Mouse (Mus musculus): ENCODE measurements around the gene Tmem9b. TPM values are rescaled to one million over a fixed set of nuclear protein-coding genes. Genes with fewer than 3 reads are reported as not detected.

Gene Tmem9b
- total and polyA plus RNA-seq, 3 experiments, result 25.6 to 40.3 (median 26.6) TPM

DNA sequence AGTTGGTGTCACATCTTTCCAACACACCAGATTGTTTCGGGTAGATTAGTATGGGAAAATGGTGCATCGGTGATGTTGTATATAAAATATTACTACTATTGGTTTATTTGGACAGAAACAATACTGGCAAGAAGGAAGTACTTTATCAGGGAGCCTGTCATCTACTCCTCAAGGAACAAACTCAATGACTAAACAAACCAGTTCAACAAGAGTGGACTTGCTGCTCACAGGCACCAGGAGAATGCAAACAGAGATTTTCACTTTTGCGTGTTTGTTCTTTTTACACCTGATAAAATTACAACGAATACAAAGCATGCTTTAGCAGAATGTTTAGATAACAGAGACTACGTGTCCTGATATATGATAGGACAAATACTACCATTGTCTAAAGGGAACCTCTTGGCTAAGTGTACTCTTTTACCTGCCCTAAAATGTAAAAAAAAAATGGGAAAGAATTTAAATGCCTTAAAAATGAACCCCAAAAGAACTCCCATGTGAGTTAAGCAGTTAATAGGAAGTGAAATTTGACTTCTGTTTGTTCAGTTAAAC is 12.8 kb downstream of the Tmem9b start:
- Histone ChIP-seq H3K4me1 (ENCODE audit: control insufficient read depth in 1 of 2, insufficient read depth in 2 of 2) (no peaks in the 10 kb centered on the region), H3K79me2 (replicated peaks; ENCODE audit: control insufficient read depth, extremely low read depth, insufficient read depth, poor library complexity, severe bottlenecking) (no peaks in the 10 kb centered on the region), H3K9me3 (replicated peaks; ENCODE audit: low read length) (no peaks in the 10 kb centered on the region), H3K27me3 (replicated peaks) (no peaks in the 10 kb centered on the region), H3K27ac (ENCODE audit: insufficient read depth, low read depth) (no peak overlapping the region), H3K4me3 (replicated peaks in 1 of 3; ENCODE audit: low read depth in 2 of 3, low read length in 2 of 3, poor library complexity in 1 of 3) (no peak overlapping the region), H3K9ac (ENCODE audit: insufficient read depth, low read depth) (no peak overlapping the region), H3K4me2 (ENCODE audit: insufficient read depth, low read depth, poor library complexity, severe bottlenecking) (no peak overlapping the region), H3K36me3 (replicated peaks in 1 of 2; ENCODE audit: control insufficient read depth in 1 of 2, insufficient read depth in 1 of 2, low read length in 1 of 2) (peaks cover 51 to 86% of the 10 kb centered on the region in 2 experiments)
- in situ Hi-C loops (cut with MboI; ENCODE audit: low pct_ligation_motif_present, low pct_unique_long_range_greater_than_20kb, low sequenced_read_pairs) (no loop called here), dilution Hi-C loops (cut with MboI; ENCODE audit: extremely low pct_ligation_motif_present, extremely low pct_unique_long_range_greater_than_20kb, low sequenced_read_pairs) (no loop called here)
- no peak for DNase-seq (ENCODE audit: extremely low read depth)
- TF ChIP-seq MAFK (IDR thresholded peaks at IDR 0.05; ENCODE audit: insufficient replicate concordance, low read length) (no peak), ZMIZ1 (IDR thresholded peaks at IDR 0.05; ENCODE audit: low read depth, low read length) (no peak), UBTF (IDR thresholded peaks at IDR 0.05; ENCODE audit: low read depth, low read length) (no peak)

DNA sequence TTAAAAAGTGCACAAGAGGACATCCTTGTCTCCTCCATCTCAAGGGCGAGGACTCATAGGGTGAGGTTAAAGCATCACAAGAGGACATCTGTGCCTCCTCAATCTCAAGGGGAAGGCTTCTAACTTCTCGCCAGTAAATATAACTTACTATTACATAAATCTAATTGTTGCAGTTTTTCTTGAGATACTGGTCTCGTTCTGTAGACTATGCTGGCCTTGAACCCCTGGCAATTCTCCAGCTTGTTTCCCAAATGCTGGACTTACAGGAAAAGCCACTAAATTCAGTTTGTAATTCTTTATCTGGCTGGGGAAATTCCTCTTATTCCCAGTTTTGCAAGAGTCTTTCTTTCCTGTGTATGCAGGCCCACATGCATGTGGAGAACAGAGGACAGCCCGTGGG is 17.9 kb downstream of the Tmem9b start:
- TF ChIP-seq BHLHE40 (IDR thresholded peaks at IDR 0.05; ENCODE audit: low read depth, low read length) (no peak), TBP (conservative IDR thresholded peaks at IDR 0.05; ENCODE audit: low read depth, low read length) (no peak), JUND (conservative IDR thresholded peaks at IDR 0.05; ENCODE audit: low read depth, low read length) (no peak), ZKSCAN1 (IDR thresholded peaks at IDR 0.05; ENCODE audit: borderline replicate concordance, low read depth, low read length) (no peak), E2F4 (IDR thresholded peaks at IDR 0.05; ENCODE audit: insufficient replicate concordance, low read depth, low read length) (no peak), IRF4 (IDR thresholded peaks at IDR 0.05; ENCODE audit: low read depth, low read length) (no peak), CHD1 (IDR thresholded peaks at IDR 0.05; ENCODE audit: low read depth, low read length) (no peak), ZNF384 (IDR thresholded peaks at IDR 0.05; ENCODE audit: low read depth, low read length) (no peak), ZMIZ1 (IDR thresholded peaks at IDR 0.05; ENCODE audit: low read depth, low read length) (no peak), EP300 (IDR thresholded peaks at IDR 0.05; ENCODE audit: low read length) (no peak), USF2 (conservative IDR thresholded peaks at IDR 0.05; ENCODE audit: low read depth, low read length) (no peak), POLR2A (IDR thresholded peaks at IDR 0.05; ENCODE audit: low read depth, low read length) (no peak), NRF1 (IDR thresholded peaks at IDR 0.05; ENCODE audit: low read depth, low read length) (no peak), MEF2A (IDR thresholded peaks at IDR 0.05; ENCODE audit: borderline replicate concordance, low read depth, low read length) (no peak)
- dilution Hi-C loops (cut with MboI; ENCODE audit: extremely low pct_ligation_motif_present, extremely low pct_unique_long_range_greater_than_20kb, low sequenced_read_pairs) (no loop called here), in situ Hi-C loops (cut with MboI; ENCODE audit: low pct_ligation_motif_present, low pct_unique_long_range_greater_than_20kb, low sequenced_read_pairs) (no loop called here)
- Histone ChIP-seq H3K4me3 (replicated peaks in 1 of 3; ENCODE audit: low read depth in 2 of 3, low read length in 2 of 3, poor library complexity in 1 of 3) (no peak overlapping the region), H3K27me3 (replicated peaks) (no peaks in the 10 kb centered on the region), H3K4me1 (ENCODE audit: control insufficient read depth in 1 of 2, insufficient read depth in 2 of 2) (peaks cover 3 to 10% of the 10 kb centered on the region in 2 experiments; a peak in 3 of 4 replicates), H3K9ac (ENCODE audit: insufficient read depth, low read depth) (no peak overlapping the region), H3K36me3 (replicated peaks in 1 of 2; ENCODE audit: control insufficient read depth in 1 of 2, insufficient read depth in 1 of 2, low read length in 1 of 2) (peaks cover 22 to 48% of the 10 kb centered on the region in 2 experiments), H3K9me3 (replicated peaks; ENCODE audit: low read length) (no peaks in the 10 kb centered on the region), H3K27ac (ENCODE audit: insufficient read depth, low read depth) (no peak overlapping the region), H3K4me2 (ENCODE audit: insufficient read depth, low read depth, poor library complexity, severe bottlenecking) (no peak overlapping the region), H3K79me2 (replicated peaks; ENCODE audit: control insufficient read depth, extremely low read depth, insufficient read depth, poor library complexity, severe bottlenecking) (no peaks in the 10 kb centered on the region)
- DNase-seq (ENCODE audit: extremely low read depth), result no peak
